Mouse (Mus musculus): Measurements from ENCODE around the gene Il10. TPM values are rescaled to one million over a fixed set of nuclear protein-coding genes. Genes with fewer than 3 reads are reported as not detected.

The Il10 gene
- polyA plus RNA-seq, 1 experiment from 2014 or later, result 0.10 TPM

DNA sequence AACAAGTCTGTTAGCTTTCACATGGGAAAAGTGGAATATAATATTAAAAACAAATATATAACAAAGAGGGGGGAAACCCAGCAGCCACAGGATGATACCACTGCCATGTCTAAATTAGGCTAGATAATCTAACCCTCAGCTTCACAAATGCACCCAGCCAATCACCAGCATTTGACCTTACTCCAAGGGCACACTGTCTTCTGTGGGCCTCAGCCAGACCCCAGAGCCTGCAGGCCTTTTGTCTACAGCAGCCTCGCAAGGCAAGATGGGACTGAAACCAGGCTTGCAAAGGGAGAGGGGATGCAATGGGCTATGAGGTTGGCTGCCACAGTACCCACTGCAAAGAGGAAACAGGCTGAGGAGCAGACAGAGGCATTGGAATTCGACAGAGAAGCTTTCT is 22.6 kb downstream of the Il10 start:
- H3K4me3 ChIP-seq, result no peak overlapping the region
- no peaks in the 10 kb centered on the region for H3K36me3 ChIP-seq
- no peak overlapping the region for H3K4me2 ChIP-seq (replicated peaks)
- ATAC-seq (ENCODE audit: low FRiP score, low read depth), result no peak
- no peaks in the 10 kb centered on the region for H3K4me1 ChIP-seq
- no peak overlapping the region for H3K9ac ChIP-seq
- 71% methylated on average over 2 of the region's 2 CpGs for WGBS
- H3K27me3 ChIP-seq, result no peaks in the 10 kb centered on the region
- H3K27ac ChIP-seq, result no peak overlapping the region
- H3K9me3 ChIP-seq, result peaks cover 5% of the 10 kb centered on the region

DNA sequence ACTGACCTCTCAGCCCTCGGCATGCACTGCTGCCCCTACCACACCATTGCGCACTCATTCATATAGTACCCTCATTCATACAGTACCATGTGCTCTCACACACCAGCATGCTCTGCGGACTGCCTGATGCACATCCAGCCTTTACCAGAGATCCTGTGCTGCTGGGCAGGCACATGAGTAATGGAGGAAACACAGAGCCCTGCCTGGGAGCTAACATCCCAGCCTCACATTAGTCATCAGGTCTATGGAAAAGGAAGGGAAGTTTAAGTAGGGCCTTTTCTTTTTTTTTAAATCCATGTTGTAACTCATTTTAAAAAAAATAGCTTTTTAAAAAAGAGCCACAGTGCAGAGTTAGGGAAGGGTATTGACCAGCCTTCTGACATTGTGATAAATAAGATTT is 23.1 kb downstream of the Il10 start:
- WGBS, result 85% methylated on average over 3 of the region's 3 CpGs
- Histone ChIP-seq H3K36me3 (no peaks in the 10 kb centered on the region), H3K9me3 (peaks cover 5% of the 10 kb centered on the region; the same call in 1 of the 2 replicates), H3K27ac (no peak overlapping the region), H3K4me2 (replicated peaks) (no peak overlapping the region), H3K27me3 (no peaks in the 10 kb centered on the region), H3K9ac (no peak overlapping the region), H3K4me1 (no peaks in the 10 kb centered on the region), H3K4me3 (no peak overlapping the region)
- no peak for ATAC-seq (ENCODE audit: low FRiP score, low read depth)

DNA sequence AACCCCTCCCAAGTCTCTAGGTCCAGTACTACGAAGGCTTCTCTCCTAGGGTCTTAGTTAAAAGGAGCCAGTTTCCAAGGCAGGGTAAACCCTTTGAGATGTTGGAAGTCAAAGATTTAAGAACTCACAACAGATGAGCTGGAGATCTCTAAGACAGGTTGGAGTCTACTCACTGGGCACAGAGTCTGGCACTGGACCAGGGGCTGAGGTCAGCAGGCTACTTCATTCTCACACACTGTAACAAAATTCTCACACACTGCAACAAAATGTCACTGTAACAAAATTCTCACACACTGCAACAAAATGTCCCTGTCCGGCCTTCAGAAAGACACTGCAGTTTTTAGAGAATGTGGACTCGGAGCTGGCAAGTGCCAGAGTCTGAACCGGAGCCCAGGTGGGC is 24.0 kb downstream of the Il10 start:
- no peaks in the 10 kb centered on the region for H3K27me3 ChIP-seq
- no peak overlapping the region for H3K27ac ChIP-seq
- H3K9me3 ChIP-seq, result no peaks in the 10 kb centered on the region
- H3K9ac ChIP-seq, result no peak overlapping the region
- no peak overlapping the region for H3K4me2 ChIP-seq (replicated peaks)
- no peaks in the 10 kb centered on the region for H3K36me3 ChIP-seq
- ATAC-seq (ENCODE audit: low FRiP score, low read depth), result no peak
- 90% methylated on average over 4 of the region's 4 CpGs for WGBS
- no peaks in the 10 kb centered on the region for H3K4me1 ChIP-seq
- no peak overlapping the region for H3K4me3 ChIP-seq

DNA sequence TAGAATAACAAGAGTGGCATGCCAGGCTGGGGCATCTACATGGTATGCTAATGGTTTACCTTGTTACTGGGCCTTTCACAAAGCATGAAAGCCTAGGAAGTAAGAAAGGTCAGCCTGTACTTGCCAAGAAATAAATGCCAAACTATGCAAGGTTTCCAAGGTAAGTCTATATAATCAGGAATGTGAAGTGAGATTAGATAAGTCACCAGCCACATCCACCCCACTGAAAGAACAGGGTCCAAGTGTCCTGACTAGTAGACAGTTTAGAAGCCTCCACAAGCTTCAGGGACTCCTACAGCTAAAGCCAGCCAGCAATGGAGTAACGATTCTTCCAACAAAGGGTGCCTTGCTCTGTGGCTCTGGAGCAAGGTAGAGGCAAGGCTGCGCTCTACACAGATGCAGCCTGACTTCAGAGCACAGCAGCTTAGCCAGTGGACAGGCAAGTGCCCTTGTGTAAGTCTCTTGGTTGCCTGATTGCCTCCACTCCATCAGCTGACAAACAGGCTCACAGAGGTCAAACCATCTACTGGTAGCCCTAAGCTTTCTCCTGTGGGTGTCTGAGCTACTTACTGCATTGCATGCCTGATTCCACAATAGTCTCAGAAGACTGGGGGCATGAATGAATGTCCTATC is 26.2 kb downstream of the Il10 start:
- H3K9me3 ChIP-seq, result no peaks in the 10 kb centered on the region
- no peak for ATAC-seq (ENCODE audit: low FRiP score, low read depth)
- H3K4me1 ChIP-seq, result peaks cover 6% of the 10 kb centered on the region; the same call in 1 of the 2 replicates
- H3K4me2 ChIP-seq (replicated peaks), result no peak overlapping the region
- H3K4me3 ChIP-seq, result no peak overlapping the region
- H3K36me3 ChIP-seq, result no peaks in the 10 kb centered on the region
- H3K27me3 ChIP-seq, result no peaks in the 10 kb centered on the region
- no peak overlapping the region for H3K9ac ChIP-seq
- no peak overlapping the region for H3K27ac ChIP-seq
- 93% methylated on average over 2 of the region's 2 CpGs for WGBS

DNA sequence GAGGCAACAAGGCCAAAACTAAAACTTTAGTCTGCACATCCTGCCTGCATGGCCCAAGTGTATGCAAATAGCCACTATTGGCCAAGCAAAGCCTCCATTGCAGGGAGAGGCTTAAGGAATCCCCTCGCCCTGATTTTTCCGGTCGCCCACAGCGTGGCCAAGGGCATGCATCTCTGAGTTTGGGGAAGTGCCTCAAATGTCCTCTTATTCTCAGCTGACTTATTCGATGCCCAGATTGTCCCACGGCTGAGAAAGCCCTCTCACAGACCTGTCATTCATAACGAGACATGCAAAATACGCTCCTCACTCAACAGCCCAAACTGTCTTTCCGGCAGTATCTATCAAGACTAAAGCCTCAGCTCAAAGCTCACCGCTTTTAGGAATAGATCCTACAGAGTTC is 27.0 kb downstream of the Il10 start:
- no peak overlapping the region for H3K27ac ChIP-seq
- no peak overlapping the region for H3K4me3 ChIP-seq
- WGBS, result 89% methylated on average over 10 of the region's 10 CpGs
- H3K9me3 ChIP-seq, result no peaks in the 10 kb centered on the region
- ATAC-seq (ENCODE audit: low FRiP score, low read depth), result no peak
- peaks cover 13% of the 10 kb centered on the region; the same call in 1 of the 2 replicates for H3K4me1 ChIP-seq
- H3K36me3 ChIP-seq, result no peaks in the 10 kb centered on the region
- no peaks in the 10 kb centered on the region for H3K27me3 ChIP-seq
- H3K4me2 ChIP-seq (replicated peaks), result no peak overlapping the region
- H3K9ac ChIP-seq, result no peak overlapping the region

DNA sequence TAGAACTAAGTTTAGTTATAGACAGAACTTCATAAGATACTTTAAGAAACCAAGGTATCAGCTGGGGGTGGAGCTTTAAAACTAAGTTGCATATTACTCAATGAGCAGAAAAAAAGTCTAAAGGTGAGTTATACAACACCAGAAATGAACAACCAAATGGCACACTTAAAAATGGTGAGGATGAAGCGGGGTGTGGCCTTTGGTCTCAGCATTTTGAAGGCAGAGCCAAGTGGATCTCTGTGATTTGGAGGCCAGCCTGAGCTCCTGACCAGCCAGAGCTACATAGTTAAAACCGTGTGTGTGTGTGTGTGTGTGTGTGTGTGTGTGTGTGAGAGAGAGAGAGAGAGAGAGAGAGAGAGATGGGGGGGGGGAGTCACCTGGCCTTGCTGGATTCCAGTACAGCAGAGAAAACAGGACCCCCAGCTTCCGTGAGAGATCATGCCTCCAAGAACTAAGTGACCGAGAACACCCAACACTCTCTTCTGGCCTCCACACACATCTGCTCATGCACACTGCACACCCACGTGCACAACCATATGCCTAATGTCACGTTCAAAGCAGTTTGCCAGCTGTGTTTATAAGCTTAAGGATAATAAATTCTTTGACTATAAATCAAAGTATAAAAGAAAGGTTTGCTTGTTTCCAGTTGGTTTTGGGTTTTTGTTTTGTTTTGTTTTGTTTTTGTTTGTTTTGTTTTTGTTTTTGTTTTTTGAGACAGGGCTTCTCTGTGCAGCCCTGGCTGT is 28.6 kb downstream of the Il10 start:
- Histone ChIP-seq H3K9me3 (no peaks in the 10 kb centered on the region), H3K4me2 (replicated peaks) (no peak overlapping the region), H3K4me1 (peaks cover 16% of the 10 kb centered on the region; the same call in 1 of the 2 replicates), H3K36me3 (peaks cover 12% of the 10 kb centered on the region), H3K27ac (no peak overlapping the region), H3K27me3 (no peaks in the 10 kb centered on the region), H3K9ac (no peak overlapping the region), H3K4me3 (no peak overlapping the region)
- ATAC-seq (ENCODE audit: low FRiP score, low read depth), result no peak
- WGBS, result 55% methylated on average over 6 of the region's 6 CpGs

DNA sequence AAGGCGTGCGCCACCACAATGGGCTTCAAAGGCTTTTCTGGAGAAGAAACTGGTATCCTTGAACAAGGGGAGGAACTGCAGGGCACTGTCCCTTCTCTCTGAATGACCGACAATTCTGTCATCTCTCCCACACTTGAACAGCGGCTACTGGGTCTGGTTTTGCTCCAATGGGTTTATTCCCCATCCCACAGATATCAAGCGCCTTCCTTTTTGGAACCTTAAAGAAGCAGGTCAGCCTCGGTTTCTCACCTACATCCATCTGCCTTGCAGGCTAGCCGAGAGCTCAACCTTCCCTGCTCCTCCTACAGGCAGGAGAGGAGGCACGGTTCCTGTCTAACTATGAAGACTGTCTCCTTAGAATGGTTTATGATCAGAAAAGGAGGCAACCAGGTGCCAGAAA is 29.3 kb downstream of the Il10 start:
- no peaks in the 10 kb centered on the region for H3K9me3 ChIP-seq
- H3K4me1 ChIP-seq, result peaks cover 16% of the 10 kb centered on the region; the same call in 1 of the 2 replicates
- H3K9ac ChIP-seq, result no peak overlapping the region
- no peaks in the 10 kb centered on the region for H3K27me3 ChIP-seq
- H3K36me3 ChIP-seq, result peaks cover 16% of the 10 kb centered on the region
- ATAC-seq (ENCODE audit: low FRiP score, low read depth), result no peak
- 86% methylated on average over 8 of the region's 8 CpGs for WGBS
- no peak overlapping the region for H3K4me2 ChIP-seq (replicated peaks)
- H3K4me3 ChIP-seq, result no peak overlapping the region
- H3K27ac ChIP-seq, result no peak overlapping the region

DNA sequence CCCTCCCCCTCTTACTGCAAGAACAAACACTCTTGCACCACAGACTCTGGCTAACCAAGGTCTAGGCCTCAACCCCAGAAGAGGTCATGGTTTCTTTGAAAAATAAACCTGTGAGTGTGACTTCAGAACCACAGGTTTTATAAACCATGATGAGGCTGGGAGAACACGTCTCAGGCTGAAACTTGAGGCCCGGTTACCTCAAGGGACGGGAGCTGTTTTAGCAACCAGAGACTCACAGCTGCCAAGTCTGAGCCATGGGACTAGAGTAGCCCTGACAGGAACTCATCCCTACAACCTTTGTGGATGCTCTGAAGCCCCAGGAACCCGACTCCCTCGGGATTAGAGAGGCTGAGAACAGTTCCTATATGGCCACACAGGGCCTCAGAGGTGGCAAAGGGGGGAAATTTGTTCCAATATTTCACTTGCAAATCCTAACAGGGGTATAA is 29.7 kb downstream of the Il10 start:
- Histone ChIP-seq H3K36me3 (peaks cover 20% of the 10 kb centered on the region), H3K4me2 (replicated peaks) (no peak overlapping the region), H3K4me3 (no peak overlapping the region), H3K27me3 (no peaks in the 10 kb centered on the region), H3K27ac (no peak overlapping the region), H3K9me3 (no peaks in the 10 kb centered on the region), H3K4me1 (peaks cover 16% of the 10 kb centered on the region; the same call in 1 of the 2 replicates), H3K9ac (no peak overlapping the region)
- WGBS, result 60% methylated on average over 5 of the region's 5 CpGs
- ATAC-seq (ENCODE audit: low FRiP score, low read depth), result no peak

DNA sequence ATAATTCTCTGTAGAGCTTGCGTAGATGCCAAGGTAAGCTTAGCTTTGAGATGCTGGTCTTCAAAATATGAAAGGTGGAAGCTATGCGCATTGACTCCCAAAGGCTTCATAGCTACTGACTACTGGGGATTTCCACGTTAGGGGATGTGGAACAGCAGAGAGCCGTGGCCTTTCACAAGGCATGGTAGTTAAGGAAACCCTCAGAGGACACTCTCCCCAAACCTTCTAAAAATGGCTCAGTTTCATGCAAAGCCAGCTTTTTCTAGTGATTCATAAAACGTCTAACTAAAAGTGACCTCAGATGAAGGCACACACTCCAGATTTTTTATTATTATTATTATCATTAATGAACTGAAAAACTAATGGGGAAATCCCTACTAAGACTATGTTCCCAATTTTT is 30.4 kb downstream of the Il10 start:
- ATAC-seq (ENCODE audit: low FRiP score, low read depth), result no peak
- Histone ChIP-seq H3K9ac (no peak overlapping the region), H3K27ac (no peak overlapping the region), H3K4me2 (replicated peaks) (no peak overlapping the region), H3K4me1 (peaks cover 16% of the 10 kb centered on the region; the same call in 1 of the 2 replicates), H3K36me3 (peaks cover 26% of the 10 kb centered on the region), H3K9me3 (no peaks in the 10 kb centered on the region), H3K4me3 (no peak overlapping the region), H3K27me3 (no peaks in the 10 kb centered on the region)
- WGBS, result 85% methylated on average over 5 of the region's 5 CpGs

DNA sequence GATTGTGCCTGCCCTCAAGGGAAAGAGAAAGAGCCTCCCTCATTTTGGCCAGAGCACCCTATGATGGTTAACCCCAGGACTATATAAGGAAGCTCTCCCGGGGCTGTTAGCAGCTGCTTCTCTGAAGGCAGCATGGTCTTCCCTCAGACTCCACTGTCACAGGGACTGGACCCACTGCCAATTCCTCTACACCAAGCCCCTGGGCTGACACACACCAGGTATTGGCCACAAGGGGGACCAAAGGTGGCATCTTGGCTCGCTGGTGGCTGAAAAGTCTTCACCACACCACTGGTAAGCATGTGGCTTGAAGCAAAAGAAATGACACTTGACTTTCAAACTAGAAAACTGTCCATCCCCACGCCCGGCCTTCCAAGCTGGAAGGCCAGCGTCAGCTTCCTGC is 31.0 kb downstream of the Il10 start:
- no peak overlapping the region for H3K9ac ChIP-seq
- no peaks in the 10 kb centered on the region for H3K27me3 ChIP-seq
- 90% methylated on average over 5 of the region's 5 CpGs for WGBS
- H3K4me1 ChIP-seq, result peaks cover 16% of the 10 kb centered on the region; the same call in 1 of the 2 replicates
- no peak overlapping the region for H3K27ac ChIP-seq
- no peaks in the 10 kb centered on the region for H3K9me3 ChIP-seq
- H3K36me3 ChIP-seq, result peaks cover 32% of the 10 kb centered on the region
- H3K4me3 ChIP-seq, result no peak overlapping the region
- ATAC-seq (ENCODE audit: low FRiP score, low read depth), result no peak
- no peak overlapping the region for H3K4me2 ChIP-seq (replicated peaks)

DNA sequence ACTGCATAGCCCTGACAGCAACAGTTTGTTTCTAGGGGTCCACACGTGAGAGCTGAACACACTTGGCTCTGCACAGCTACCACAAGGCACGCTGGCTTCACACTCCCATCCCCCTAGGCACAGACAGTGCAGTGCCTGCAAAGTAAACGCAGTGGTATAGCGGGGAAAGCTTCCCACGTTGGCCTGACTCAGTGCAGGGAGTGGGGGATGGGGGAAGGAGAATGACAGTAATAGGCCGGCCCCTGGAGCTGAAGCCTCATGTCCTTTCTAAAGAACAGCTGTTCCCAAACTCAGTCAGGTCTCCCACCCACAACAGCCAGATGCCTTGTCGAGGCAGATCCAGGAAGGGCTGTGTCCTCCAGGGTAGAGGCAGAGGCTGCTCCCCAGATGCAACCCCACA is 31.4 kb downstream of the Il10 start:
- H3K9ac ChIP-seq, result no peak overlapping the region
- no peak overlapping the region for H3K4me2 ChIP-seq (replicated peaks)
- peaks cover 16% of the 10 kb centered on the region; the same call in 1 of the 2 replicates for H3K4me1 ChIP-seq
- H3K36me3 ChIP-seq, result peaks cover 37% of the 10 kb centered on the region
- 0 out of 2 replicates have a peak, but pooled peaks have one; percentile 10 for ATAC-seq (ENCODE audit: low FRiP score, low read depth)
- H3K4me3 ChIP-seq, result no peak overlapping the region
- 41% methylated on average over 7 of the region's 7 CpGs for WGBS
- no peaks in the 10 kb centered on the region for H3K27me3 ChIP-seq
- H3K9me3 ChIP-seq, result no peaks in the 10 kb centered on the region
- H3K27ac ChIP-seq, result no peak overlapping the region

DNA sequence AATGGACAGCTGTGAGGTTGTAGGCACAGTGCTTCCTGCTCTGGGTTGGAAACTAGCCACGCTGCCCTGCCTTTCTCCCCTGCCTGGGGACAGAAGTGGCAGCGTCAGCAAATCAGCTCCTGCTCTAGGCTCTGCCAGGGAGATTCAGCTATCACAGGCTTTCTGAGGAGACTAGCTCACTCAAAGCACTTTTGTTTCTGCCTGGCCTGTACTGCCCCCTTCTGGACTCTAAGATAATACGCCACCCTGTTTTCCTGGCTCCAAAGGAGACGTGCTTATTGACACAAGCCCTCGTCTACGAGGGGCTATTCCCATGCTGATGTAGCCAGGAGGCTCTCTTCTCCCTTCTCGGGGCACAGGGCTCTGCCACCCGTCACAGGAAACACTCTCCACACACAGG is 33.6 kb downstream of the Il10 start:
- peak overlapping the region; percentile 36; the same call in 1 of the 2 replicates for H3K9ac ChIP-seq
- H3K36me3 ChIP-seq, result peaks cover 59% of the 10 kb centered on the region
- H3K9me3 ChIP-seq, result no peaks in the 10 kb centered on the region
- 13% methylated on average over 8 of the region's 8 CpGs for WGBS
- no peak overlapping the region for H3K4me2 ChIP-seq (replicated peaks)
- no peak overlapping the region for H3K4me3 ChIP-seq
- peak; percentile 25; the same call in 1 of the 2 replicates for ATAC-seq (ENCODE audit: low FRiP score, low read depth)
- H3K27me3 ChIP-seq, result no peaks in the 10 kb centered on the region
- no peak overlapping the region for H3K27ac ChIP-seq
- peaks cover 16% of the 10 kb centered on the region; the same call in 1 of the 2 replicates for H3K4me1 ChIP-seq

All from limb, embryonic 13.5 days (tissue).